Mouse (Mus musculus) frontal cortex, adult 2 months (tissue): ENCODE results near the gene Olfr214. TPM values are rescaled to one million over a fixed set of nuclear protein-coding genes. Genes with fewer than 3 reads are reported as not detected.
"Not testable (repeated sequence)": the region's sequence is repeated elsewhere in the genome, so short reads cannot be mapped to it uniquely, and the experiment has no call there.

ENCODE experiments used
- DNase-seq, 2 experiments: peaks; one replicate each; pipeline ENCODE4 v3.0.0; 2022; ENCODE audit warnings: low spot score in 1 of 2; ENCODE audit errors: extremely low spot score in 1 of 2
- polyA plus RNA-seq: library from polyadenylated mRNA; depleted of rRNA; stranded (reverse); fragments of >200 nt; gene quantifications from 2 replicates; pipeline ENCODE4 v1.2.3, GENCODE M21; 2012; rRNA removed

Gene Olfr214
- polyA plus RNA-seq = not detected in 2 replicates

DNA sequence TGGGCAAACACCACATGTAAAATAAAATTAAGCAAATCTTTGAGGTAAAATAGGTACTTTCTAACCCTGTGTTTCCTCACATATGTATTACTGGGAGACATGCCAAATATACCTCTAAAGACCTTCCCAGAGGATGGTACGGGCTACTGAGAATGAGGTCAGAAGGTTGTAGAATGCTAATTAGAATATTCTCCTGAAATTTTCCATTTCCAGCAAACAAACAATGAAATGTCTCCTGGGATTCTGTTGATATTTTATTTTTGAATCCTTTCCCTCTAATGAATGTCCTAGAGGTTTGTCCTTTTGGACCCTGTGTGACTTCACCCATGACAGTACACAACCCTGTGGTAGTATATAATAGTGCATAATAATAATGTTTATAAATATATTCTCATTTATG lies at the start of gene Olfr214:
Gene Olfr214, plus strand, starts transcription at position 301 of the 400 bp plus-strand sequence.
- DNase-seq = no peak

GRCm38 (mm10) chr6:116506302-116507003 lies 47.6 kb upstream of the Olfr214 start, which contains the start of gene Olfr212:
Gene Olfr212 (plus strand): TSS chr6:116506516.
- DNase-seq = not testable (repeated sequence)

DNA sequence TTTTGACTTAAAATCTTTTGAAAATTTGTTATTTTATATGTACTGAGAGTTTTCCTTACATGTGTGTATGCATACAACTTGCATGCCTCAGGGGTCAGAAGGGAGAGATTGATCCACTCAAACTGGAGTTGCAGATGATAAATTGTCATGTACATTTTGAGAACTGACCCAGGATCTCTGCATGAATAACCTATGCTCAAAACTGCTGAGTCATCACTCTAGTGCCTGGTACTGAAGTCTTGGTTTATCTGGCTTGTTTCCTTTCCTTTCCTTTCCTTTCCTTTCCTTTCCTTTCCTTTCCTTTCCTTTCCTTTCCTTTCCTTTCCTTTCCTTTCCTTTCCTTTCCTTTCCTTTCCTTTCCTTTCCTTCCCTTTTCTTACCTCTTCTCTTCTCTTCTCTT lies 39.2 kb upstream of the Olfr214 start:
- no peak for DNase-seq

DNA sequence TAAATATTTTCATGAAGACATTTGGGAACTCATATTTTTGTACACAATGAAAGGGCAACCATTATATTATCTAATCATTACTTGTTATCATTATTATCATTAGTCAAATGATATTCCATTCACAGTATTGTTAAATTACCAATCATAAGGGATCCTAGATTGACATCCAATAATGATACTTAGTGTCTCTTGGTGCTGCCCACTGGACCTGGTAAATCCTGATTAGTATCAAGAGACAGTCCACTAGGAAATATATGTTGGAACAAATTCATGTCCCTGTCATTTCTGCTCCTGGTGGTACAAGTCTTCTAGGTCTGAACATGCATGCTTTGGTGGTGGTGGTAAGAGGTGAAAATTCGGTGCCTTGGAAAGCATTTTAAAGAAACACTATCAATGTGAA lies 15.9 kb upstream of the Olfr214 start, which contains the start of gene Olfr213:
Gene Olfr213, plus strand, starts transcription at position 301 of the 400 bp plus-strand sequence.
- DNase-seq = no peak

DNA sequence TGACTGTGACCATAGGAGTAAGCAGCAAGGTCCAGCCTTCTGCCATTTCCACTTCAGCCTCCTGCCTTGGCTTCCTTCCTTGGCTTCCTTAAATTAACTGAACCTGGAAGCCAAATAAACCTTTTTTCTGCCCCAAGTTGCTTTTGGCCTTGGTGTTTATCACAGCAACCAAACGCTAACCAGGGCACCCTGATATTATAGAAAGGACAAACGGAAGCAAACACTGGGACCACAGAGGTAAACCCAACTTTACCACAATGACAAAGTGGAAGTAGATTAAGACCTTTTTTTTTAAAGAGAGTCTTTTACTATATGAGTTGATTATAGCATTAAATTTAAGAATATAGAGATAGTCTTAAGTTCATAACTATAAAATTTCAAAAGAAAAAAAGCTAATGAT lies 11.5 kb upstream of the Olfr214 start:
- no peak for DNase-seq

GRCm38 (mm10) chr6:116550841-116551240 lies 3.2 kb upstream of the Olfr214 start, which contains the start of gene Gm5580:
Gene Gm5580 (plus strand): TSS chr6:116551141.
- not testable (repeated sequence) for DNase-seq

DNA sequence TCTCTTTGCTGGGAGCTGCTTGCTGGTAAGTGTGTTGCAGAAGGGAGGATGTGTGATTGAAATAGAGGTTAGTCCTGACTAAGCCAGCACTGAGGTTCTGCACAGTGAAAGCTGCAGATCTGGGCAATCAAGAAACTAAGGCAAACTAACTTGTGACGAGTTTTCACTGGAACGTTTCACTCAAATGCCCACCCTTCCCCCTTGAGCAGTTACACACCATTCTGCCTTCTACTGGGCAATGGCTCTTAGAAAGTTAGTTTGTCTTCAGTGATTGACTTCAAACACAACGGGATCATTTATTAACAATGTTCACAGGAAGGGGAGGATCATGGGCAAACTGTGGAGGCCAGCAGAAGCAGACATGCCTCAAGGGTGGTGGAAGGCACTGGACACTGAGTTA lies 917 bp downstream of the Olfr214 start:
- no peak for DNase-seq

DNA sequence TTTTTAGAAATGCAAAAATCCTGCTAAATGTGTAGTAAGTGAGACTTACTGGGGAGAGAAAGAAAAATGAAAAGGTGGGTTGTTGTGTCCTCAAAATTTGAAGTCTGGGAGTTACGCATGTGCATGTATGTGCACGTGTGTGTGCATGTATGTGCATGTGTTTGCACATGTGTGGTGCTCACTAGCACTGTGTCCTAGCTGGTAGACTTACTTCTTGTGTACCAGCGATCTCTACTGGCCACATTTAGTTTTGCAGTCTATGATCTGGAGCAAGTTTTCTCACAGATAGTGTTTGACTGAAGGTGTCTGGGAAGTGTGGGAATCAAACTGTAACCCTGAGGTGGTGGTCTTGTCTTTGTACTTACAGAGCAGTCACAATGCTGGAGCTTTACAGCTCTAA lies 15.8 kb downstream of the Olfr214 start:
- peak in 1 of 2 experiments; percentile 59 for DNase-seq

DNA sequence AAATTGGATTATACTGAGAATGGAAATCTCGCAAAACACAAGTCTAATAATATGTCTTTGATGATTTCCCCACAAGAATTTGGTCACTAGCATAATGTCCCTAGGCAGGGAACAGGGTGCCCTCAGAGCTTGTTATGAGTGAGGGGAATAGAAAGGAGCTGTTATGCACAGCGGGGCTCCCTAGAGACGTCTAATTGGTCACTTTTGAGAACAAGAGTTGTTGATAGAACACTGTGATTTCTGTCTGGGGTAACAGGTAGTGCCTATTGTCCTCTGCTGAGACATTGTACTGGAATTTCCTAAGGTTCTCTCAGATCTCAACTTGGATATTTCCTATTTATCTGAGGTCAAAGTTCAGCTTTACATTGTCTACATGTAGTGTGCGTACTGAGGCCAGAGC lies 30.1 kb downstream of the Olfr214 start, which contains the start of gene Olfr215:
Gene Olfr215, minus strand, starts transcription at position 101 of the 400 bp plus-strand sequence.
- DNase-seq = no peak

- not testable (repeated sequence) for DNase-seq
Measured at GRCm38 (mm10) chr6:116600969-116601368, 46.9 kb downstream of the Olfr214 start.

GRCm38 (mm10) chr6:116607230-116607629 lies 53.2 kb downstream of the Olfr214 start:
- no peak for DNase-seq

Other genes starting within 250 kb of the Olfr214 start
- gene March8, start 216.2 kb upstream of the Olfr214 start, polyA plus RNA-seq = 50.9 and 54.7 TPM in 2 replicates
- gene Alox5, start 93.1 kb upstream of the Olfr214 start, polyA plus RNA-seq = 0.74 and 1.4 TPM in 2 replicates
- gene Olfr211, start 65.1 kb upstream of the Olfr214 start, polyA plus RNA-seq = 0.02 TPM in 1 of 2 replicates, not detected in the other
- 0.06 and 0.19 TPM in 2 replicates for gene Olfr212, start 47.7 kb upstream of the Olfr214 start, polyA plus RNA-seq
- gene Olfr213, start 15.8 kb upstream of the Olfr214 start, polyA plus RNA-seq = 0.06 TPM in 1 of 2 replicates, not detected in the other
- 0.08 TPM in 1 of 2 replicates, not detected in the other for gene Gm5580, start 3.1 kb upstream of the Olfr214 start, polyA plus RNA-seq
- not detected in 2 replicates for gene Olfr215, start 30.0 kb downstream of the Olfr214 start, polyA plus RNA-seq
- gene Zfp422, start 74.8 kb downstream of the Olfr214 start, polyA plus RNA-seq = 30.5 and 34.9 TPM in 2 replicates
- 0.88 and 1.8 TPM in 2 replicates for gene Depp1, start 96.4 kb downstream of the Olfr214 start, polyA plus RNA-seq
- 8.8 TPM in 2 replicates for gene Rassf4, start 119.7 kb downstream of the Olfr214 start, polyA plus RNA-seq
- 0.11 and 0.14 TPM in 2 replicates for gene Tmem72, start 162.7 kb downstream of the Olfr214 start, polyA plus RNA-seq